Comparison of ENCODE assay signal across 8 mouse cellular contexts in the genomic region with DNA sequence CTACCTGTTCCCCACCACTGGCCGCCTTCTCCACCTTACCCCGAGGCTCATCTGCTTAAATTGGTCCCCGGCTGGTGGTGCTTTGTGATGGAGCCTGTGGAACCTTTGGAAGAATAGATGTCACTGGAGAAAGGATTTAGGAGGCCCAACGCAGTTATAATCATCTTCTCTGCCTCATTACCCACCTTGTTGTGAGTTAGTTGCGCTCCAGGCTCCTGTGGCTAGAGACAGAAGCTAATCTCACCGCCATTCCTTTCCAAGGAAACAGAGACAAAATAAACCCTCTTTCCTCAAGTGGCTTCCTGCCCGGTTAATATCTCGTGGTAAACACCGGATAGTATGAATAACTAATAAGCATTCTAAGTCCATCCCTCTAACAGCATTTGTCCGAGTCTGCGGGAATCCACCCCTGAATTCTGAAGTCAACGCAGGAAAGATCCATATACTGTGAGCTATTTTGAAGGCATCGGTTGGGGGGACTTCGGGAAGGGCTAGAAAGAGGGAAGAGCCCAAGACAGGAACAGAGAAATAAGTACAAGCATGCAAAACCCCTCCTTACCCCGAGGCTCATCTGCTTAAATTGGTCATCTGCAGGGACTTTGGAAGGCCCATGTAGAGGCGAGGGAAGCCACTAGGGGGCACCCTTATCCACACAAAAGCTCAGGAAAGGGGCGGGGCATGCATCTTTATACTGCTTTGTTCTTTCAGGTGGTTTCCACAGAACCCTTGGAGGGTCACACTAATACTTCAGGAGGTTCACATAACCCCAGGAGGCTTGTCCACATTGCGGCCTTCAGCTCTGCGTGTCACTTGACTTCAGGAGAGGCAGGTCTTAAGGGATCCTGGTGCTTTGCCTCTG. TPM values are rescaled to one million over a fixed set of nuclear protein-coding genes. Genes with fewer than 3 reads are reported as not detected.
DNase-seq lines count a peak whose midpoint lies in the region; ATAC-seq and TF ChIP-seq lines count a peak whose summit lies in the region.

No protein-coding gene starts in this region.

- peak overlapping the region; percentile 62 for H3K27ac ChIP-seq in embryonic facial prominence, embryonic 10.5 days (replicated peaks)
- no peak overlapping the region for H3K27ac ChIP-seq in heart, postnatal 0 days (ENCODE audit: low read depth)
- no peak overlapping the region for H3K27ac ChIP-seq in liver, postnatal 0 days (ENCODE audit: low read depth)
- peak overlapping the region; percentile 12; the same call in 1 of the 2 replicates for H3K27ac ChIP-seq in neural tube, embryonic 14.5 days (ENCODE audit: low read depth, low read length)

- ATAC-seq in heart, postnatal 0 days (ENCODE audit: insufficient read depth, low read depth), result no peak
- ATAC-seq in liver, postnatal 0 days, result peak; percentile 58; the same call in 1 of the 2 replicates
- peak; percentile 91 for ATAC-seq in neural tube, embryonic 14.5 days (ENCODE audit: low read depth)

- no peak for TF ChIP-seq EP300 in heart, postnatal 0 days (IDR thresholded peaks at IDR 0.05; ENCODE audit: low read depth)
- TF ChIP-seq EP300 in liver, postnatal 0 days (IDR thresholded peaks at IDR 0.05; ENCODE audit: low read depth), result no peak

- DNase-seq in CD4-positive, CD25-positive, alpha-beta regulatory T cell, adult 2 months (ENCODE audit: low read depth, low spot score), result peak; percentile 78
- peak; percentile 83 for DNase-seq in adrenal gland, postnatal 14 days
- DNase-seq in embryonic facial prominence, embryonic 10.5 days (ENCODE audit: low spot score), result peak; percentile 89
- peak; percentile 44 for DNase-seq in heart, postnatal 0 days (ENCODE audit: low spot score)
- peak; percentile 67 to 85 for DNase-seq in kidney, postnatal 36 days
- DNase-seq in liver, postnatal 0 days, result peak; percentile 82
- peak; percentile 90 for DNase-seq in testis, postnatal 10 days (ENCODE audit: low spot score)

- no peaks in the 10 kb centered on the region for H3K36me3 ChIP-seq in embryonic facial prominence, embryonic 10.5 days (replicated peaks)
- H3K36me3 ChIP-seq in heart, postnatal 0 days (replicated peaks; ENCODE audit: control insufficient read depth, insufficient read depth, low read length), result no peaks in the 10 kb centered on the region
- no peaks in the 10 kb centered on the region for H3K36me3 ChIP-seq in liver, postnatal 0 days (replicated peaks; ENCODE audit: insufficient read depth, low read length)
- H3K36me3 ChIP-seq in neural tube, embryonic 14.5 days (ENCODE audit: control insufficient read depth, insufficient read depth, low read length), result no peaks in the 10 kb centered on the region

- H3K4me1 ChIP-seq in embryonic facial prominence, embryonic 10.5 days, result peaks cover 5% of the 10 kb centered on the region
- no peaks in the 10 kb centered on the region for H3K4me1 ChIP-seq in heart, postnatal 0 days (ENCODE audit: control insufficient read depth, insufficient read depth)
- H3K4me1 ChIP-seq in liver, postnatal 0 days (ENCODE audit: insufficient read depth), result peaks cover 5% of the 10 kb centered on the region; the same call in 1 of the 2 replicates
- H3K4me1 ChIP-seq in neural tube, embryonic 14.5 days (ENCODE audit: control insufficient read depth, insufficient read depth, low read length), result no peaks in the 10 kb centered on the region

- no peak overlapping the region for H3K9ac ChIP-seq in heart, postnatal 0 days (replicated peaks; ENCODE audit: low read depth, low read length)
- no peak overlapping the region for H3K9ac ChIP-seq in liver, postnatal 0 days (replicated peaks)
- no peak overlapping the region for H3K9ac ChIP-seq in neural tube, embryonic 14.5 days (replicated peaks; ENCODE audit: low read depth, low read length)

- TF ChIP-seq CTCF in heart, postnatal 0 days (IDR thresholded peaks at IDR 0.05; ENCODE audit: low read depth), result peak; percentile 75
- TF ChIP-seq CTCF in liver, postnatal 0 days (IDR thresholded peaks at IDR 0.05; ENCODE audit: low read depth), result peak; percentile 89

- no peak overlapping the region for H3K4me2 ChIP-seq in heart, postnatal 0 days (ENCODE audit: low read depth, low read length)
- H3K4me2 ChIP-seq in liver, postnatal 0 days (ENCODE audit: low read depth, low read length), result no peak overlapping the region
- H3K4me2 ChIP-seq in neural tube, embryonic 14.5 days (ENCODE audit: low read depth, low read length), result no peak overlapping the region; the same call in 1 of the 2 replicates

- peaks cover 15% of the 10 kb centered on the region; the same call in 1 of the 2 replicates for H3K27me3 ChIP-seq in embryonic facial prominence, embryonic 10.5 days (replicated peaks; ENCODE audit: low read depth, poor library complexity, severe bottlenecking)
- no peaks in the 10 kb centered on the region for H3K27me3 ChIP-seq in heart, postnatal 0 days (ENCODE audit: control insufficient read depth, insufficient read depth, low read length)
- no peaks in the 10 kb centered on the region for H3K27me3 ChIP-seq in liver, postnatal 0 days (ENCODE audit: insufficient read depth, low read length)
- no peaks in the 10 kb centered on the region for H3K27me3 ChIP-seq in neural tube, embryonic 14.5 days (ENCODE audit: control insufficient read depth, insufficient read depth, low read length)

- H3K9me3 ChIP-seq in embryonic facial prominence, embryonic 10.5 days, result no peaks in the 10 kb centered on the region
- H3K9me3 ChIP-seq in heart, postnatal 0 days (replicated peaks; ENCODE audit: control insufficient read depth, low read length), result no peaks in the 10 kb centered on the region
- H3K9me3 ChIP-seq in liver, postnatal 0 days (ENCODE audit: low read length), result no peaks in the 10 kb centered on the region
- no peaks in the 10 kb centered on the region for H3K9me3 ChIP-seq in neural tube, embryonic 14.5 days (ENCODE audit: control insufficient read depth, low read length)

- 33% methylated on average over 19 of the region's 19 CpGs for WGBS in embryonic facial prominence, embryonic 10.5 days
- WGBS in heart, postnatal 0 days, result 35% methylated on average over 19 of the region's 19 CpGs
- 38% methylated on average over 19 of the region's 19 CpGs for WGBS in liver, postnatal 0 days (ENCODE audit: insufficient replicate concordance)
- 23% methylated on average over 19 of the region's 19 CpGs for WGBS in neural tube, embryonic 14.5 days

- no peak overlapping the region for H3K4me3 ChIP-seq in embryonic facial prominence, embryonic 10.5 days
- H3K4me3 ChIP-seq in heart, postnatal 0 days (ENCODE audit: low read depth, low read length), result no peak overlapping the region
- H3K4me3 ChIP-seq in liver, postnatal 0 days (ENCODE audit: low read depth, low read length), result no peak overlapping the region
- no peak overlapping the region; the same call in 1 of the 2 replicates for H3K4me3 ChIP-seq in neural tube, embryonic 14.5 days (ENCODE audit: low read depth, low read length)

RNA-seq across cellular contexts. Expression of a gene that starts 4.1 kb away (rescaled TPM):
- total RNA-seq in adrenal gland, postnatal 14 days (2021), result 36.4 and 38.8 TPM in 2 replicates
- 53.7 and 58.9 TPM in 2 replicates for polyA plus RNA-seq in embryonic facial prominence, embryonic 10.5 days (2016; fragmentation: Nextera tagmentation; extraction: Ambion mirVana)
- total RNA-seq in heart, postnatal 0 days (2014; rRNA removed; ENCODE audit: low replicate concordance), result 32.3 and 37.6 TPM in 2 replicates
- 31.4 and 32.6 TPM in 2 replicates for polyA plus RNA-seq in heart, postnatal 0 days (2015; fragmentation: Nextera tagmentation; extraction: Ambion mirVana)
- 53.6 and 54.2 TPM in 2 replicates for polyA plus RNA-seq in liver, postnatal 0 days (2015; fragmentation: Nextera tagmentation; extraction: Ambion mirVana)
- 61.9 and 70.6 TPM in 2 replicates for polyA plus RNA-seq in neural tube, embryonic 14.5 days (2014; fragmentation: Nextera tagmentation; extraction: Ambion mirVana)

RNA-seq across cellular contexts. Expression of a gene that starts 46.3 kb away (rescaled TPM):
- 0.85 and 1.9 TPM in 2 replicates for total RNA-seq in adrenal gland, postnatal 14 days (2021)
- polyA plus RNA-seq in embryonic facial prominence, embryonic 10.5 days (2016; fragmentation: Nextera tagmentation; extraction: Ambion mirVana), result 2.3 and 3.1 TPM in 2 replicates
- 1.2 and 1.6 TPM in 2 replicates for total RNA-seq in heart, postnatal 0 days (2014; rRNA removed; ENCODE audit: low replicate concordance)
- 3.6 and 3.8 TPM in 2 replicates for polyA plus RNA-seq in heart, postnatal 0 days (2015; fragmentation: Nextera tagmentation; extraction: Ambion mirVana)
- polyA plus RNA-seq in liver, postnatal 0 days (2015; fragmentation: Nextera tagmentation; extraction: Ambion mirVana), result 0.07 TPM in 1 of 2 replicates, not detected in the other
- polyA plus RNA-seq in neural tube, embryonic 14.5 days (2014; fragmentation: Nextera tagmentation; extraction: Ambion mirVana), result 23.4 and 26.7 TPM in 2 replicates

Comparison
In these comparisons a context has a peak if more than half of its experiments do, and no peak if none do; other contexts are left out.
1. H3K27ac ChIP-seq: peak in embryonic facial prominence, embryonic 10.5 days (single experiment) and neural tube, embryonic 14.5 days (single experiment); none in heart, postnatal 0 days (single experiment) and liver, postnatal 0 days (single experiment).
2. Peak in every context shown above with its lines, with median percentiles within 50 percentile points of each other: DNase-seq.